Mouse (Mus musculus) right cerebral cortex, adult 2 months (tissue): ENCODE results near the gene Ube4b.

Experiments used
- DNase-seq, 2 experiments: peaks; one replicate each; pipeline ENCODE4 v3.0.0; 2021 to 2022; ENCODE audit warnings: low spot score in 2 of 2

Ube4b gene

DNA sequence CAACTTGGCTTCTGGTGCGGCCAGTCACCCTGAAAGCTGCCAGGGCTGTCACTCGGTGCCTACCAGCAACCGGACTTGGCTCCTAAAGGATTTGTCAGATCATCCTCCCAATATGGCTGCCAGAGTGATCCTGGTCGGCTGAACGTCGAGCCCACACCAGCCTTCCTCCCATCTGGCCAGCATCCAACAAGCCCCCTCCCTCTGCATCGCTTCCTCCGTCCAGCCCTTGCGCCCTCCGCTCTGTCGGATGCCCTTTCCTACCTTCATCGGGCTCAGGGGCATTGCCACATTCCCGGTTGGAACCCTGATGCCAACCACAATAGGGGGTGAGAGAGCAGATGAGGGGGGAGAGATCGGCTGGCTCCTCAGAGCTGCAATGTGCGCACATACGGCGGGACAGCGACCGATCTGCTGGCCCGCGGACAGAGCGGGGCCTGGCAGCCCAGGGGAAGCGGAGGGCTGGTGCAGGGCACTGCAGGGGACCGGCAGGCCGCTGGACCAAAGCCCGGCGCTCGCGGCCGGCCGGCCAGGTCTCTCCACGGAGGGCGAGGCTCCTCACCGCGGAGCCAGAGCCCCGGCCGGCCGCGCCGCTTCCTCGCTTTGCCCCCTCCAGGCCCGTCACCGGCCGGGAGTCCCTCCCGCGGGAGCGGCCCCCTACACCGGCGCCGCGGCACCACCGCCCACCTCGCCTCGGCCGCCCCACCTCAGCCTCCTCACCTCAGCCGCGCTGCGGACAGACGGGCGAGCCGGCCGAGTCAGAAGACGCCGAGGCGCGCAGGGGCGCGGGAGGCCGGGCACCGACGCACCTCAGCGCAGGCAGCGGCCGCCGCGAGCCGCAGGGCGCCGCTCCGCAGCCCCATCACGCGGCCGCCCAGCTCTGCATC is 119.6 kb downstream of the Ube4b start:
- peak; percentile 60 to 70 for DNase-seq

DNA sequence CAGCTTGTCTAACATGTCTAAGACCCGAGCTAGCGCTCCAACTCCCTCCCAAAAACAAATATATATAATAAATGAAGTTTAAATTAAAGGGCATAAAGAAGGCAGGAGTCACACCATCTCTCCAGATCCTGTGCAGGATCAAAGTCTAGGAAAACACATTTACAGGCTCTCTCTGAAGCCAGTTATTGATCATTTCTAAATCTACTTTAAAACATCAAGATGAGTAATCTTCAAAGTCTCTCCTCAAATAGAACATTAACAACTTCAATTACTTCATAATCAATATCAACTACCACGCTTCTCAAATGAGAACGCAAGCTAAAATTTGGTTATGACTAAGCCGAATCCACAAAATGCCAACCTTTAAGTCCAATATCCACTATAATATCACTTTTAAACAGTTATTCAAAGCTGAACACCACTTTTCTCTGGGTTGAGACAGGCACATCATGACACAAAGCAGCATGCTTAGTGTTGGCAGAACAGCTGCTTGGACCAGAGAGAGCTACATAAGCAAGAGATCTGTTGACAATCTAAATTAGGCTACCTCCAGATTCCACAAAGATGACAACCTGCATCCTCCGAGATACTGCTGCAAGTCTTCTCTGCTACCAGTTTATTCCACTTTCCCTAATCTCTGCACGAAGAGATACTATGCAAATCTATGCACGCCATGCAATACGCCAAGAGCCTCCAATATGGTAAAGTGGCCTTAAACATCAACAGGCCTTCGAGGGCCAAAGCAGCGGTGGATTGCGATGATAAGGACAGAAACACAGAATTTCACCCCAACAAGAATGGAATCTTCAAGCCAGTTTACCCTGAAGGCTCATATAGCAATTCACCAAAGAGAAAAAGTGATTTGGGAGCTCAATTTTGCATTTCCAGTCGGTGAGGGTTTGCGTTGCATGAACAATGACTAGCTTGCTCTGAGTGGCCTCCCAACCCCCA is 120.5 kb downstream of the Ube4b start:
- DNase-seq: no peak

GRCm38 (mm10) chr4:149304466-149304865 is 122.1 kb downstream of the Ube4b start:
- DNase-seq: no peak

- DNase-seq: no peak
Measured at GRCm38 (mm10) chr4:149303502-149303901, 123.0 kb downstream of the Ube4b start.

DNA sequence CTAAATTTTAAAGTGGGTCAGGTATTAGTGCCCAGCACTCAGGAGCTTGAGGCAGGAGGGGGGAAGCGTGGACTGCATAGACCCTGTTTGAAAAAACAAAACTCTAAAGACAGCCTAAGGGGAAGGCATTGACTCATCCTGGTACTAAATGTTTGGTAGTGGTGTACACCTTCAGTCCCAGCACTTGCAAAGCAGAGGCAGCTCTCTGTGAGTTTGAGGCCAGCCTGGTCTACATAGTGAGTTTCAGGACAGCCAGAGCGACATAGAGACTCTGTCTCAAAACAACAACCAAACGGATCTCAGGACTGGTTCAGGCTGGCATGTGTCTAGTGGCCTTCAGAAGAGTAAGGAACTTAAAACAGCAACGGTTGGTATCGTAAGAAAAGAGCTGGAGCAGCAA is 123.8 kb downstream of the Ube4b start:
- DNase-seq: no peak

DNA sequence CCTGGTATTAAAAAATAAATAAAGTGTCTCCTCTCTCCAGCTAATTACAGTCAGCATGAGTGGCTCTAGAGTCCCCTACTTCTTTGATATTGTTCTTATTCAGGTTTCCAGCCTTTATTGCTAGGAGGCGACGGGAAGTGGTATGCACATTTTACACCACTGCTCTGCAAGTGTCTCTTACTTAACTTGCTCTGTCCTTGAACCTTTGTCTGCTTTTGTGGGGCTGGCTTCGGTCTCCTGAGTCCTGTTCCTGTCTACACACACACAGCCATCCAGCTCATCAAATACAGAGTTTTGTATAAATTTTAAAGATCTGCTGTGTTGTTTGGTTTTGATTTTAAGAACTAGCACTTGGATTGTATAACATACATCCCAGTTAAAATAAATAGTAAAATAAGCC is 124.4 kb downstream of the Ube4b start:
- no peak for DNase-seq

DNA sequence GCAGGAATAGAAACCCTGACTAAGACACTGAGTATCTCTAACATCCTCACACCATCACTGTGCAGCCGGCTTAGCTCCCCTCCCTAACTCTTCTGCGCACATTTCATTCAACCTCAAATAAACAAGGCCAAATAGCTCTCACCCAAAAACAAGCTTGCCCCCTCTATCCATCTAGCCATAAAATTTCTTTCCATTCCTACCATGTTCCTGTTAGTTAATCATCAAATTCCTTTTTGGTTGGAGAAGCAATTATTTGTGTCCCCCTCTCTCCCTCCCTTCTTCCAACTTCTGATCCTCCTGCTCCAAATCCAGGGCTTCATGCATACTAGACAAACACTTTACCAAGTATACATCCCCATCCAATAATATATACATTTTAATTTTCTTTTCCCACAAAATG is 130.0 kb downstream of the Ube4b start:
- no peak for DNase-seq

DNA sequence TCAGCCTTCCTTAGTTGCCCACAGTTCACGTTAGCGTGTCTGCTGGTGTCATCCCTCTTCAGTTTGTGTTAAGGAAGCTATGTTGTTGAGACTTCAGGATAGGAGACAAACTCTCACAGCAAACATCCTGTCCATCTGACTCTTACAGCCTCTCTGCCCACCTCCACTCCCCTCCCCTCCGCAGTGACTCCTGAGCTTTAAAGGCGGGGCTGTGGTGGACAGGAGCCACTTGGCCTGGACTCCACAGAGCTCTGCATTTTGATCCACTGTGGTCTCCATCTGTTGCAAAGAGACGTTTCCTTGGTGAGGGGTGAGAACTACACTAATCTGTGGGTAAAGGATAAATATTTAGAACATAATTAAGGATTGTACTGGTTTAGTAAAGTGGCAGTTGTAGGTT is 133.6 kb downstream of the Ube4b start:
- DNase-seq: no peak

GRCm38 (mm10) chr4:149291061-149291460 is 135.5 kb downstream of the Ube4b start:
- DNase-seq: no peak

GRCm38 (mm10) chr4:149290157-149290750 is 136.3 kb downstream of the Ube4b start:
- DNase-seq: no peak

- no peak for DNase-seq
Measured at GRCm38 (mm10) chr4:149286287-149287137, 140.0 kb downstream of the Ube4b start.

- no peak for DNase-seq
Measured at GRCm38 (mm10) chr4:149285691-149286090, 140.9 kb downstream of the Ube4b start.

- DNase-seq: no peak
Measured at GRCm38 (mm10) chr4:149283018-149283417, 143.5 kb downstream of the Ube4b start.

GRCm38 (mm10) chr4:149282025-149282738 is 144.4 kb downstream of the Ube4b start:
- no peak for DNase-seq
